In genomic region chr13:119640504-119640903, GRCm38 (mm10) we compare ENCODE assay signal across 8 mouse cellular contexts. TPM values are rescaled to one million over a fixed set of nuclear protein-coding genes. Genes with fewer than 3 reads are reported as not detected.
DNase-seq lines count a peak whose midpoint lies in the region; ATAC-seq lines count a peak whose summit lies in the region.

No protein-coding gene starts in this region.

- H3K9me3 ChIP-seq in midbrain, embryonic 12.5 days, result no peaks in the 10 kb centered on the region
- H3K9me3 ChIP-seq in midbrain, embryonic 10.5 days (replicated peaks), result no peaks in the 10 kb centered on the region
- H3K9me3 ChIP-seq in hindbrain, embryonic 16.5 days (ENCODE audit: control insufficient read depth, low read length), result no peaks in the 10 kb centered on the region

- no peak overlapping the region for H3K27ac ChIP-seq in midbrain, embryonic 12.5 days (replicated peaks)
- H3K27ac ChIP-seq in midbrain, embryonic 10.5 days (replicated peaks), result no peak overlapping the region
- no peak overlapping the region for H3K27ac ChIP-seq in hindbrain, embryonic 16.5 days (ENCODE audit: low read depth, low read length)

- H3K4me3 ChIP-seq in midbrain, embryonic 12.5 days, result no peak overlapping the region
- H3K4me3 ChIP-seq in midbrain, embryonic 10.5 days, result no peak overlapping the region
- no peak overlapping the region for H3K4me3 ChIP-seq in hindbrain, embryonic 16.5 days (ENCODE audit: low read length)

- peak; percentile 7 for DNase-seq in gastrocnemius, adult 18-20 months (ENCODE audit: low spot score)
- DNase-seq in gastrocnemius, postnatal 4 days (ENCODE audit: low spot score in 2 of 2), result no peak
- no peak for DNase-seq in midbrain, embryonic 10.5 days (ENCODE audit: low spot score)
- DNase-seq in brain, embryonic 18.5 days (ENCODE audit: low read depth, low spot score), result peak; percentile 18
- peak; percentile 41 for DNase-seq in thymus, postnatal 14 days
- DNase-seq in adrenal gland, postnatal 25 days, result no peak

- 38% methylated on average over 4 of the region's 4 CpGs for WGBS in midbrain, embryonic 12.5 days
- whole genome bisulfite sequencing in midbrain, embryonic 10.5 days, result 43% methylated on average over 4 of the region's 4 CpGs
- 37% methylated on average over 4 of the region's 4 CpGs for WGBS in hindbrain, embryonic 16.5 days

- no peaks in the 10 kb centered on the region for H3K4me1 ChIP-seq in midbrain, embryonic 12.5 days
- H3K4me1 ChIP-seq in midbrain, embryonic 10.5 days, result no peaks in the 10 kb centered on the region
- no peaks in the 10 kb centered on the region for H3K4me1 ChIP-seq in hindbrain, embryonic 16.5 days (ENCODE audit: control insufficient read depth, insufficient read depth, low read depth, low read length)

- no peaks in the 10 kb centered on the region for H3K36me3 ChIP-seq in midbrain, embryonic 12.5 days
- no peaks in the 10 kb centered on the region for H3K36me3 ChIP-seq in midbrain, embryonic 10.5 days
- no peaks in the 10 kb centered on the region for H3K36me3 ChIP-seq in hindbrain, embryonic 16.5 days (ENCODE audit: control insufficient read depth, insufficient read depth, low read length)

- no peak overlapping the region for H3K9ac ChIP-seq in midbrain, embryonic 12.5 days (replicated peaks)
- no peak overlapping the region for H3K9ac ChIP-seq in hindbrain, embryonic 16.5 days (ENCODE audit: low read depth, low read length)

- H3K4me2 ChIP-seq in midbrain, embryonic 12.5 days (replicated peaks), result no peak overlapping the region
- H3K4me2 ChIP-seq in hindbrain, embryonic 16.5 days (ENCODE audit: low read length), result no peak overlapping the region

- peak; percentile 62; the same call in 1 of the 2 replicates for ATAC-seq in midbrain, embryonic 12.5 days (ENCODE audit: low FRiP score, low read depth)
- peak; percentile 54; the same call in 1 of the 2 replicates for ATAC-seq in hindbrain, embryonic 16.5 days

- H3K27me3 ChIP-seq in midbrain, embryonic 12.5 days, result peaks cover 7% of the 10 kb centered on the region; the same call in 1 of the 2 replicates
- no peaks in the 10 kb centered on the region for H3K27me3 ChIP-seq in midbrain, embryonic 10.5 days (ENCODE audit: low read depth, poor library complexity, severe bottlenecking)
- no peaks in the 10 kb centered on the region for H3K27me3 ChIP-seq in hindbrain, embryonic 16.5 days (replicated peaks; ENCODE audit: control insufficient read depth, insufficient read depth, low read length)

RNA-seq across cellular contexts. Expression of gene Ccl28, which starts 16.9 kb away (rescaled TPM):
- under 1 TPM; 0.48 to 0.71 TPM for total RNA-seq in gastrocnemius, adult 18-20 months (2021)
- total RNA-seq in gastrocnemius, postnatal 4 days (2021), result under 1 TPM; 0.10 to 0.31 TPM
- 0.04 and 0.31 TPM in 2 replicates for polyA plus RNA-seq in midbrain, embryonic 12.5 days (2016; fragmentation: Nextera tagmentation; extraction: Ambion mirVana)
- 0.10 and 0.11 TPM in 2 replicates for polyA plus RNA-seq in midbrain, embryonic 10.5 days (2016; fragmentation: Nextera tagmentation; extraction: Ambion mirVana)
- 0.26 and 0.46 TPM in 2 replicates for polyA plus RNA-seq in hindbrain, embryonic 16.5 days (2015; fragmentation: Nextera tagmentation; extraction: Ambion mirVana)
- total RNA-seq in adrenal gland, postnatal 25 days (2021), result 0.33 and 0.88 TPM in 2 replicates

RNA-seq across cellular contexts. Expression of gene Hmgcs1, which starts 49.7 kb away (rescaled TPM):
- total RNA-seq in gastrocnemius, adult 18-20 months (2021), result 10 to 100 TPM; 23.7 to 26.7 TPM
- total RNA-seq in gastrocnemius, postnatal 4 days (2021), result 10 to 100 TPM; 80.8 to 92.4 TPM
- 494 and 501 TPM in 2 replicates for polyA plus RNA-seq in midbrain, embryonic 12.5 days (2016; fragmentation: Nextera tagmentation; extraction: Ambion mirVana)
- 404 and 439 TPM in 2 replicates for polyA plus RNA-seq in midbrain, embryonic 10.5 days (2016; fragmentation: Nextera tagmentation; extraction: Ambion mirVana)
- polyA plus RNA-seq in hindbrain, embryonic 16.5 days (2015; fragmentation: Nextera tagmentation; extraction: Ambion mirVana), result 567 and 577 TPM in 2 replicates
- total RNA-seq in adrenal gland, postnatal 25 days (2021), result 548 and 767 TPM in 2 replicates

Comparison
In these comparisons a context has a peak if more than half of its experiments do, and no peak if none do; other contexts are left out.
1. DNase-seq: peak in gastrocnemius, adult 18-20 months (single experiment), brain, embryonic 18.5 days (single experiment) and thymus, postnatal 14 days (single experiment); none in gastrocnemius, postnatal 4 days (0 of 2), midbrain, embryonic 10.5 days (single experiment) and adrenal gland, postnatal 25 days (single experiment).